Mouse (Mus musculus) mesoderm, embryonic 11.5 days (tissue): ENCODE data around the gene Ppp4r4.
"Not testable (repeated sequence)": the region's sequence is repeated elsewhere in the genome, so short reads cannot be mapped to it uniquely, and the experiment has no call there.

ENCODE experiments used
- DNase-seq: peaks from one replicate; pipeline ENCODE4 v3.0.0-alpha.2; 2012; ENCODE audit warnings: low read depth, low spot score

Gene Ppp4r4

GRCm38 (mm10) chr12:103532020-103532648 lies at the start of gene Ppp4r4:
Gene Ppp4r4, plus strand, starts transcription at chr12:103532283.
- DNase-seq: peak; percentile 97

DNA sequence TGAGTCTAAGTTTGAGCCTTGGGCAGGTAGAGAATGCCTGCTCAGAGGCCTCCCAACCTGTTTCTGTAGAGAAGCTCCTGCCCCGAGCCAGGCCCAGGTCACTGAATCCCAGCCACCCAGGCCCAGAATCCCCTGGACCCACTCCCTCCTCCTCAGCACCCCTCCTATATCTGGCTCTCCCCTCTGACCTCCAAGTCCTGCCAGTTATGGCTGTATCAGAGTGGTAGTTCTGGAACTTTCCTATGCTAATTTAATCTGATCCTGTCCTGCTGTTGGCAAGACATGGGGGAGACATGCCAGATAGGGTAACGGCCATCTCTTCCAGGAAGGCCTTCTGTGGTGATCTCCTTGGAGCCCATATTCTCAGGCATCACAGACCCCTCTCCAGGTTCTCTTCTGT lies 49.3 kb upstream of the Ppp4r4 start:
- DNase-seq: no peak

DNA sequence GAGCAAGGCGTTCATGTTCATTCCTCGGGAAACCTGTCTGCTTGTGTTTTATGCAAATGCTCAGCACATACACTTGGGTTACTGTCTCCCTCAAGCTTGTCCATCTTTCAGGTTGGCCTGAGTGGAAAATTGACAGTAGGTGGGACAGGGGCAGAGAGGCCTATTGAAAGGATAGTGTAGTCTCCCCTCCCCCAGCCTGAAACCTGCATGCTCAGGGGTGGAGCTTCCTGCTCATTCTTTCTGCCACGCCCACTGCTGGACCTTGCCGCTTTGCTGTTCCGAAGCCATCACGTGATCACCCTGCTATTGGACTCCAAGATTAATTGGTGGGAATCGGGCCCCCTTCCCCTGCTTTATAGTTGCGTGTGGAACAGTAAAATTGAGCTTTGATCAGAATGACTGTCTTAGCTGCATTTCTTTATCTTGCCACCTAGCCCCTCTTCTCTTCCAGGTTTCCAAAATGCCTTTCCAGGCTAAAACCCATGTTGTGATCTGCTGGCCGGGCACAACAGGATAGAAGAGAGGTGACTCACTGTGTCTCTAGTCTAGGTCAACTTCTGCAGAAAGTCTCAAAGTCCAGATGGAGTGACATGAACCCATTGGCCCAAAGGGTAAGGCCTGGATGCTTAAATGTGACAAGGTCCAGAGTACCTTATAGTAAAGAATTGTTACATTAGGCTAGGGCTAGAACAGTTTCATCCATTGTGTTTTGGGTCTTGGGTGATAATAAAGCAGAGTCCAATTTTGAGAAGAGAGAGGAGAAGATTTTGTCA lies 47.7 kb upstream of the Ppp4r4 start:
- not testable (repeated sequence) for DNase-seq

- no peak for DNase-seq
These were observed 45.4 kb upstream of the Ppp4r4 start for GRCm38 (mm10) chr12:103486726-103487125.

DNA sequence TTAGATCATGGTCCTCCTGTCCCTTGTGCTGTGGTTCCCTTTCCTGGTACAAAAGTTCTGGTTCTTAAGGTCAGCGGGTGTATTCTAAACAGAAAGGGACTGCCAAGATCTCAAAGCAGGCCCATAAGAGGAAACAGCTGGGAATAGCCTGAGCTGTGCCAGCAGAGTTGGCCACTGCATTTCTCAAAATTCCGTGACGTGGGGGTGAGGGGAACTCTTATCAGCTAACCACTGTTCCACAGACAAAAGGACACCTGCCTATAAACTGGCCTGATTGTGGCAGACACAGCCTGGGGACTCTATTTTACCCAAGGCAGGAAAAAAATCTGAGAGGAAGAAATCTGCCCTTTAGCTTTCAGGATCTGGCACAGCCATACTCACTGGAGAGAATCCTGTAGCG lies 44.8 kb upstream of the Ppp4r4 start:
- no peak for DNase-seq

- no peak for DNase-seq
These were observed 44.3 kb upstream of the Ppp4r4 start for GRCm38 (mm10) chr12:103487750-103488149.

DNA sequence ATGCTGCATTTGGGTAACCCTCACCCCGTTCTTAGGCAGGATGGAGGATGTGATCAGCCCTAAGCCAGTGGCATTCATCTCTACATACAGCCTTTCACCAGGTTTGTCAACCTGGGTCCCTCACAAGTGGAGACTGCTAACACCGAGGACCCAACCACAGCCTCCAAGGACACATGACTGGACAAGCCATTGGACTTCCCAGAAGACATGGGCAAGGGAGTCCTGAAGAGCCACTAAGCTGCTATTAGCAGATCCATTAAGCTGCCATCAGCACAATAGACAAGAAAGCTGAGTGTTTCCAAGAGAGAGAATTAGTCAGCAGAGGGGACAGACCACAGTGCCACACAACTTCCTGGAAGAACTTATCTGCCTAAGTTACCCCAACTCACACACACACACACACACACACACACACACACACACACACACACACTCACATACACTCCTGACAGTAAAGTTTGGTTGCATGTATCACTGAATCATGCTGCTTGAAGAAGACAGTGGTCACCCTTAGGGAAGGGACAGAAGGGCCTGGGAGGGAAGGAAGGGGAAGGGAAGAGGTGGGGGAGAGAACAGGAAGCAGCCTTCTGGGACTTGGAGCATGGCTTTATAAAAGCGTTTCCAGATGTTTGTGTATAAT lies 40.9 kb upstream of the Ppp4r4 start:
- no peak for DNase-seq

DNA sequence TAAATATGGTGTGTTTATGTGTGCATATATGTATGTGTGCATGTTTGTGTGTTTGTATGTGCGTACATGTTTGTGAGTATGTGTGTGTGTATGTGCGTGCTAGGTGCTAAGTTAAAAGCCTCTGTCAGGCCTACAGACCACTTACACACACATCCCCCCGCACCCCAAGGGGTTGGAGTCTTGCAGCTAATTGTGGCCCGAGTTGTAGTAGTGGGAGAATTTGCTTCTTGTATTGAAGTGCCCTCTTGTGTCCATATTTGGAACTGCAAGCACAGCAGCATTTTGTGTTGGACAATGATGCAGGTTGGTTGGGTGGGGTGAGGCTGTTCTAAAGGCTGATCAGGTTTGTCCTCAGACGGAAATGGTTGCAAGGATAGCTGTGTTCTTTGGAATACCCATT lies 39.3 kb upstream of the Ppp4r4 start:
- peak; percentile 81 for DNase-seq

DNA sequence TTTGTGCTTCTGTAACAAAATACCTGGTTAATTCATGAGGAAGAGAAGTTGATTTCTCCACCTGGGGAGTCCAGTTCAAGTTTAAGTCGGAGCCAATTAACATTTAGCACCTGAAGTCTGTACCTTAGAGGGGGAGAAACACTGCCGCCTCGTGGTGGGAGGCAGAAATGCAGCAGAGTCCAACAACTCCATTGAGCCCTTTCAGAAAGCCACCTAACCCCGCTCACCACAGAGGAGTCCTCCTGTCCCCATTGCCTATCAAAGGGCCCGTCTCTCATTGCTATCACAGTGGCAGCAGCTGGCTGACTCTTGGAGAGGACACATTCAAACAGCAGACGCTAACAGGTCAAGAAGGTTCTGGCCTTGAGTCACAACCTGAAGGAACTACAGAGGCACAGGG lies 37.6 kb upstream of the Ppp4r4 start:
- peak; percentile 34 for DNase-seq

DNA sequence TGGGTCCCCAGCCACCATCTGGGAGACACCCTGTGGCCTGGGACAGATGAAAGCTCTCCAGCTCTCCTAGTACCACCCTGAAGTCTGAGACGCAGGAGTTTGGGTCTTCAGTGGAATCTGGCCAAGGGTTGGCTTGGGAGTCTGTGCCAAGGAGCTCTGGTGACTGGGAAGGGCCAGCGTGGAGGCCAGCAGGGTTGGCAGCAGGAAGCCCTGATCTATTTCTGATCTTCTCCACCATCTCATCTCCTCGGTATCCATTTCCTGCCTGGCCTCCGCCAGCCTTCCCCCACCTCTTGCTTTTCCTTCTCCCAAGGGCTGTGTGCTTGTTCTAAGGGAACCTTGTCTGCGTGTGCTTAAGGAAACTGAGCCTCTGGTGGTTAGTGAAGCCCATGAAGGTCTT lies 33.3 kb upstream of the Ppp4r4 start:
- DNase-seq: no peak

GRCm38 (mm10) chr12:103499261-103499660 lies 32.8 kb upstream of the Ppp4r4 start:
- no peak for DNase-seq

- no peak for DNase-seq
These were observed 28.8 kb upstream of the Ppp4r4 start for GRCm38 (mm10) chr12:103503300-103503699.

DNA sequence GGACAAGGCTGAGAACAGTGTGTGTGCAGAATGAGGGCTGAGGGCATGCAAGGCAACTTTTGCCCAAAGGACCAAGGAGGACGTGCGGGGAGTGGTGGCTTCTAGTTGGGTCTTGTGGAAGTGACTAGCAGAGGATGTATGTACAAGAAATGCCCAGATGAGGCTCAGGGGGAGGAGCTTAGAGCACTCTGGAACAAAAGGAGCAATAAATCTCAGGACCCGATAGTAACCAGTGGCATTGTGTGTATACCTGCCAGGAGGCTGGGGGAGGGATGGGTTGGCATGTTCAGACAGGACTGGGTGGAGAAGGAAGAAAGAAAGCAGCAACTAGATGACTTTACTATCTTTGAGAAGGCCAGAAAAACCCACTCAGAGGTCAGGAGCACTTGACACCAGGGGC lies 27.7 kb upstream of the Ppp4r4 start:
- DNase-seq: no peak

DNA sequence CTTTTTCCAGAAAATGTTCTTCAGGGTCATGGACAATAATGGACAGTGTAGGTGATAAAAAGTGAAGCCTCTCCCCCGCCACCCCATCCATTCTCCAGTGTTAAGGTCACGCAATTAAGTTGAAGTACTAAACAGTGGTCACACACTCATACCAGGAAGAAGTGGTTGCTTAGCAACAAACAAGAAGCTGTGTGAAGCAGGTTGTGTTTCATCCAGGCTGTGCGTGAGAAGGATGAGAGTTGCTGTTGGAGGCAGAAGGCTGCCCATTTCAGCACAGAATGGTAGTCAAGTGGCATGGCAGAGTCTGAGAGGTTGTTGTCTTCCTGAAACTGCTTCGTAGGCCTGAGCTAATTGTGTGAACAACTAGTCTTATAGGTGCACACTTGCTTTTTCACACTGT lies 23.7 kb upstream of the Ppp4r4 start:
- DNase-seq: no peak

DNA sequence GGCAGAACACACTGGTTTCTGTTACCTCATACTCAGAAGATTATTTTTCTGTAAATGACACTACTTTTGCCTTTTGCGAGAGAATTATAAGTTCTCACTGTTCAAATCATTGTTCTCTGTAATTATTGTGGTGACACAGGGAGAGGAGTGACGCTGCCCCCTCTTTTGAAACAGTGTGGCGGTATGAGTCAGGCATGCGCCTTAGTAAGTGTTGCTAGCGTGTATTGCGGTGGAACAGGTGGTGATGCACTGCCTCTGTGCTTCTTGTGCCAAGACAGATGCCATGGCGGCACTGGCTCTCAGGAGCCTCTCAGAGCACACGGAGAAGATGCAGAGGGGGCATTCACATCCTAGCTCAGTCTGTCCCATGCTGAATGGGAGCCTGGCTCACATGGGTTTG lies 22.2 kb upstream of the Ppp4r4 start:
- DNase-seq: no peak

DNA sequence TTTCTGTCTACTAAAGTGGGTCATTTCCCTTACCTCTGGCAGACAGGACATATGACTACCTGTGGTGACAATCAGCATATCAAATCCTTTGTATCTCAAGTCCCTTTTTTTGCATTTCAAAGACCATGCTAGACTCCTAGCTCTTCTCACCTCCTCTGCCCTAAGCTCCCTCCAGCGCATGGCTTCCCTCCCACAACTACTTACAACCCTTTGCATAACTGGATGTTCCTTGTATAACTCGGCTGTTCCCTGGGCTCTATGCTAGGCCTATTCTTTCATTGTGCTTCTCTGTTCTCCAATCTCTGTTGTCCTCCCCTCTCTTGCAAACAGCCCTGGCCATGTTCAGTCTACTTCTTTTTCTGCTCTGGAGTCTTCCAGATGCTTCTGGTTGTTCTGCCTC lies 20.5 kb upstream of the Ppp4r4 start:
- DNase-seq: no peak

- no peak for DNase-seq
These were observed 19.0 kb upstream of the Ppp4r4 start for GRCm38 (mm10) chr12:103513039-103513438.

- DNase-seq: no peak
These were observed 18.6 kb upstream of the Ppp4r4 start for GRCm38 (mm10) chr12:103513451-103513871.

DNA sequence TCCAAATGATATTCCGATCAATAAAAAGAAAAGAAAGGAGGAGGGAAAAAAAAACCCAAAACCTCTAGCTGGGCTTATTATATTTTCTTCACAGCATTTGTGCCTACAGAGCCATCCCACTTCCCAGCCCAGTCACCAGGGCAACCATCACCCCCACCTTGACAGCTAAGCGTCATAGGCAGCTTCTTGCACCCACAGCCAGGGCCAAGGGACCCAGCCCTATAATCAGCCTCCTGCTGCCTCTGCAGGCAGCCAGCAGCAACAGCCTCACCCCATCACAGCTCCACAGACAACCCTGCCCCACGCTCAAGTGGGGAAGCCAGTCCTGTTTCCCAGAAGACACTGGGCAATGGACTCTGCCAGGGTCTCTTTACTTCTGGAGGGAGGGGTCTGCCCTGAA lies 17.7 kb upstream of the Ppp4r4 start:
- DNase-seq: no peak

DNA sequence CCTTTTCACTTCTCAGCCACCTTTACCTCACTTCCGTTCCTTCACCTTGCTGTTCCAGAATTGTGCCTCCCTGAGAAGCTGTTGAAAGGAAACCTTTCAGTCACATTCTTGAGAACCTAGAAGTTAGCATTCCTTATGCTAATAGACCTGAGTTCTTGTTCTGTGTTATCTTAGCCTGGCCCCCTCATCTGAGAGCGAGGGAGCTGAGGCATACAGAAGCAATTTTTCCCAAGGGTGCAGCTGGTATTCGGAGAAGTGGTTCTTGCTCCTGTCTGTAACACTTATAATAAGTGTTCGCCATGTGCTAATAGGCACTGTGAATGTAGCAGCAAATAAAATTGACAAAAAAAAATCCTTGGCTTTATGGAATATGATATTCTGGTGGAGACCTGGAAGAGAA lies 16.4 kb upstream of the Ppp4r4 start:
- DNase-seq: no peak

- DNase-seq: no peak
These were observed 13.4 kb upstream of the Ppp4r4 start for GRCm38 (mm10) chr12:103518640-103519039.

DNA sequence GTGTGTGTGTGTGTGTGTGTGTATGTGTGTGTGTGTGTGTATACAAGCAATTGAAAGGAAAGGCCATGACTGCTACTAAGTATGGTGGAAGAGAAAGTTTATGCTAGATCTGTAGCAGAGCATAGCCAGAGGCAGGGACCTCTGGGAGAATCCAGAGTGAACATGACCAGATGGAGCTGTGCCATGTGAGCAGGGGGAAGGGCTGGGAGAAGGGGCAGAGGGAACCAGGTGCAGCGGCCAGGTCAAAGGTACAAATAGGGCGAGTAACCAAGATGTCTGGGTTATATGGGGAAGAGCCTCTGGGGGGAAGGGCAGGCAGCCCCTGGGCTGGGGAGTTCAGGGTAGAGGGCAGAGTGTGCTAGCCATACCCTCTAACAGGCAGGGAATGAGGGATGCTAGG lies 1.5 kb upstream of the Ppp4r4 start:
- no peak for DNase-seq
